Mouse (Mus musculus): ENCODE data around the gene Pla2g12b. TPM values are rescaled to one million over a fixed set of nuclear protein-coding genes. Genes with fewer than 3 reads are reported as not detected.

The Pla2g12b gene
- polyA plus RNA-seq, 1 experiment = not detected

- Histone ChIP-seq H3K27me3 (ENCODE audit: control insufficient read depth, insufficient read depth, low read length, poor library complexity, severe bottlenecking) (no peaks in the 10 kb centered on the region), H3K36me3 (ENCODE audit: control insufficient read depth, insufficient read depth, low read length, poor library complexity, severe bottlenecking) (no peaks in the 10 kb centered on the region), H3K9ac (ENCODE audit: low read depth, poor library complexity, severe bottlenecking) (no peak overlapping the region), H3K4me3 (ENCODE audit: low read depth, low read length) (no peak overlapping the region), H3K27ac (ENCODE audit: insufficient read depth, low read length) (no peak overlapping the region), H3K4me1 (ENCODE audit: control insufficient read depth, insufficient read depth, low read length) (no peaks in the 10 kb centered on the region), H3K9me3 (replicated peaks; ENCODE audit: control insufficient read depth, insufficient read depth, low read length, poor library complexity, severe bottlenecking) (no peaks in the 10 kb centered on the region)
- TF ChIP-seq CTCF (IDR thresholded peaks at IDR 0.05; ENCODE audit: low read depth, low read length) (no peak), EP300 (IDR thresholded peaks at IDR 0.05; ENCODE audit: insufficient read depth, low read depth, low read length) (no peak), POLR2A (IDR thresholded peaks at IDR 0.05; ENCODE audit: insufficient read depth, low read length) (no peak)
Measured at GRCm38 (mm10) chr10:59470451-59470850, 67.0 kb downstream of the Pla2g12b start.

Other genes starting within 250 kb of the Pla2g12b start
- gene Sept10, start 181.8 kb upstream of the Pla2g12b start, polyA plus RNA-seq (2011; ENCODE audit: insufficient read depth, insufficient read length, low read depth, missing spikeins) = 49.5 and 53.4 TPM in 2 replicates
- gene Sowahc, start 181.7 kb upstream of the Pla2g12b start, polyA plus RNA-seq (2011; ENCODE audit: insufficient read depth, insufficient read length, low read depth, missing spikeins) = 4.0 and 4.8 TPM in 2 replicates
- 45.1 and 46.3 TPM in 2 replicates for gene P4ha1, start 80.4 kb upstream of the Pla2g12b start, polyA plus RNA-seq (2011; ENCODE audit: insufficient read depth, insufficient read length, low read depth, missing spikeins)
- 21.1 and 49.8 TPM in 2 replicates for gene Gm10273, start 8.0 kb upstream of the Pla2g12b start, polyA plus RNA-seq (2011; ENCODE audit: insufficient read depth, insufficient read length, low read depth, missing spikeins)
- not detected in 2 replicates for gene Oit3, start 38.1 kb downstream of the Pla2g12b start, polyA plus RNA-seq (2011; ENCODE audit: insufficient read depth, insufficient read length, low read depth, missing spikeins)
- not detected in 2 replicates for gene Gm10322, start 212.4 kb downstream of the Pla2g12b start, polyA plus RNA-seq (2011; ENCODE audit: insufficient read depth, insufficient read length, low read depth, missing spikeins)
- gene Mcu, start 213.0 kb downstream of the Pla2g12b start, polyA plus RNA-seq (2011; ENCODE audit: insufficient read depth, insufficient read length, low read depth, missing spikeins) = 19.7 and 26.0 TPM in 2 replicates

Data from ES-Bruce4 (cell line).